15 mouse cellular contexts compared by ENCODE assay signal in genomic region chr10:19463800-19464199, GRCm38 (mm10).
"Had no signal": no experiment of that assay in that cellular context is flagged by ENCODE, and none has a peak within 500 bp of the region (broad histone marks: within the 10 kb centered on the region; RNA-seq: fewer than 3 reads in every experiment).

No protein-coding gene starts in this region.

- H3K4me2 ChIP-seq: lung, embryonic 15.5 days; midbrain, embryonic 11.5 days; midbrain, embryonic 13.5 days; midbrain, embryonic 15.5 days; neural tube, embryonic 12.5 days; stomach, embryonic 15.5 days had no signal

- H3K36me3 ChIP-seq: lung, embryonic 15.5 days; midbrain, embryonic 13.5 days; midbrain, embryonic 15.5 days; neural tube, embryonic 12.5 days; stomach, embryonic 15.5 days had no signal

- H3K9me3 ChIP-seq: lung, embryonic 15.5 days; megakaryocyte, embryonic 14.5 days; midbrain, embryonic 13.5 days; midbrain, embryonic 15.5 days; neural tube, embryonic 12.5 days; stomach, embryonic 15.5 days had no signal

- H3K4me3 ChIP-seq: lung, embryonic 15.5 days; megakaryocyte, embryonic 14.5 days; midbrain, embryonic 13.5 days; midbrain, embryonic 15.5 days; neural tube, embryonic 12.5 days; stomach, embryonic 15.5 days had no signal

- H3K4me1 ChIP-seq: megakaryocyte, embryonic 14.5 days had no signal

- H3K27ac ChIP-seq: lung, embryonic 15.5 days; macrophage; midbrain, embryonic 13.5 days; midbrain, embryonic 15.5 days; neural tube, embryonic 12.5 days; stomach, embryonic 15.5 days; stomach, postnatal 0 days had no signal

- DNase-seq: lung, adult 2 months; lung, postnatal 14 days; right cerebral cortex, postnatal 14 days; thymus, adult 2 months; thymus, postnatal 25 days; thymus, postnatal 4 days had no signal

- H3K9ac ChIP-seq: lung, embryonic 15.5 days; midbrain, embryonic 13.5 days; midbrain, embryonic 15.5 days; neural tube, embryonic 12.5 days; stomach, embryonic 15.5 days had no signal

- H3K27me3 ChIP-seq: lung, embryonic 15.5 days; midbrain, embryonic 15.5 days; stomach, embryonic 15.5 days had no signal

- ATAC-seq: midbrain, embryonic 13.5 days; midbrain, embryonic 15.5 days had no signal
